Mouse (Mus musculus) frontal cortex, adult (tissue): ENCODE results near the gene Zfp981.
"Not testable (repeated sequence)": the region's sequence is repeated elsewhere in the genome, so short reads cannot be mapped to it uniquely, and the experiment has no call there.

Experiments
- ATAC-seq: cut with Nextera tagmentation; 2 replicates; pipeline ENCODE4 v1.9.2; 2017; ENCODE audit warnings: mild to moderate bottlenecking, moderate library complexity, mixed read lengths; ENCODE audit not compliant: low TSS enrichment

Gene Zfp981

GRCm38 (mm10) chr4:146485183-146485939 is 16.5 kb upstream of the Zfp981 start:
- not testable (repeated sequence) for ATAC-seq

GRCm38 (mm10) chr4:146486753-146487152 is 15.1 kb upstream of the Zfp981 start:
- ATAC-seq: not testable (repeated sequence)

DNA sequence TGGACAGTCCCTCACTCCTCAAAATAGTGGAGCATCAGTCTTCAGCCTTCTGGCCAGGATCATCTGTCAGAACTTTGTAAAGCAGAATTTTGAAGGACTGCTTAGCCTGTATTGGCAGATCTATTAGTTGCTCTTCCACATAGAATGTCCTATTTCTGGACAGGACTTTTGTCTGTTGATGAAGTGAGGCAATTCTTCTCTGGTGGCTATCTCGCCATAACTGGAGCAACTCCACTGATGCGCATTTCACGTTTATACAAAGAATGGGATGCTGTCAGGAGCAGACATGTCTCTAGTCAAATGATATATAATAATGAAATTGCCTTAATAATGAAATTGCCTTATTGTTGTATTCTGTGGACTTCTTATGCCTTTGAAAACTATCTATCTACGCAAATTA is 12.6 kb upstream of the Zfp981 start:
- not testable (repeated sequence) for ATAC-seq

DNA sequence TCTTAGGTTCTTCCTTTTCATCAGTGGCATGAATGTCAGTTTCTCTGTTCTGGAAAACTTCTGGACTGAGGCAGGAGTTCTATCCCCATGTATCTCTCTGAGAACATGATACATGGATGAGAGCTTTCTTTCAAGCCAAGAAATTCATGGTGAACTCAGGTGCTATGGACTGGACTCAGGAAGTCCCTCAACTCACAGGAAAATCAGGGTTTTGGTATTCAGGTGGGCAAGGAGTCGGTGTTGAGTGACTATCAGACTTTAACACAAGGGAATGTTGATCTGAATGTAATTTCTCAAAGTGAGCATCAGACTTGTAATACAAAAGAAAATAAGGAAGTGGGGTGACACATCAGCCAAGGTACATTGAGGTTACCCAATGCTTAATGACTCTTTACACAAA is 9.8 kb upstream of the Zfp981 start:
- not testable (repeated sequence) for ATAC-seq

GRCm38 (mm10) chr4:146492439-146492838 is 9.4 kb upstream of the Zfp981 start:
- no peak for ATAC-seq

DNA sequence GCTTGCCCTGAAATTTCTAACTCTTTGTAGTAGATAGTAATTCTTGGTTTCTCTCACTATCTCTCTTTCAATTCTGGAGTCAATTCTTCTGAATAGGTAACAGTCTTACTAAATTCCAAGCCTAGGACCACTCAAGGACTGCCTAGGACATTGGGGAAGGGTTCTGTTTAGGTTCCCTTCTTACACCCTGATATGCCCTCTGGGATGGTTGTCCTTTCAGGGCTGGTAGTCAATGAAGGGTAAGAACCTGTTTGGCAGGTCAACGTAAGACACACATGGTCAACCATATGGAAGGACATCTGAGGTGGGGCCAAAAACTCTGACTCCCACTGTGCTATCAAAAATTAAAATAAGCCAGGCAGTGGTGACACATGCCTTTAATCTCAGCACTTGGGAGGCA is 9.0 kb upstream of the Zfp981 start:
- ATAC-seq: no peak

GRCm38 (mm10) chr4:146493319-146493907 is 8.4 kb upstream of the Zfp981 start:
- not testable (repeated sequence) for ATAC-seq

DNA sequence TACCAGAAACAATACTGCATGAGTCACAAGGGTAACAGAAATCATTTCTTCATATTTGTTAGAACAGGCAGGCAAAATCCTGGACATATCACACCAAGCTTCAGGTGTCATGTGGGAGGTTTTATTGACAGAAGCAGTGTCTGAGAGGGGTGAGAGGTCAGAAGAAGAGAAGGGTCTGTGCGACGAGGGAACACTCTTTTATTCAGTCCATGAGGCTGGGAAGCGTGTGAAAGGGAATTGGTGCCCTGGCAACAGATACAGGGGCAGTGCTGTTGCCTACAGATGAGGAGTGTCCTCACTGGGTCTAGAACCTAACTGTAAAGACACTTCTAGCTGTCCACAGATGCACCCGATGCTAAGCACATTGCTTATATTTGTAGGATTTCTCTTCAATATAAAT is 6.8 kb upstream of the Zfp981 start:
- no peak for ATAC-seq

DNA sequence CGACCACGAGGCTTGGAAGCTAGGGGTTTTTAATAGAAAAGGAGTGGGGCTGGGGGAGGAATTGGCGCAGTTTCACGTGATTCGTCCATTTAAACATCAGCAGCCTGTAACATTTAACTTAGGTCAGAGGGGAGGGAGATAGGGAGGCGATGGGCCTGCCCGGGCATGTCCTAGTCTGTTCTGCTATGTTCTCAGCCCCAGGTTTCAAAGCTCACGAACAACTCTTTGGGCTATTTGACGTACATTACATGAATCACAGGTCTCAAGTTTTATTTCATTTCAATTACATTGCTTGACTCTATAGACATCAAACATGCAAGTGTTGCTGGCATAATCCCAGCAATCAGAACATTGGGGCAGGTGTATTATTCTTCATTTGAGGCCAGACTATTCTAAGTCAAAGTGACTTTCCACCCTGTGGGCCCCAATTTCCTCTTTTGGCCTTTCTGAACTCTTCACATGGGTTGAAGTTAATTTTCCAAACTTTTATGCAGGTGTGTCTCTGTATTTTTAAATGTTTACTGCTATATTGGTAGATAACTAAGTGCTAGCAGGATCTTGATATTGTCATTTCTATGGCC is 4.0 kb upstream of the Zfp981 start:
- ATAC-seq: not testable (repeated sequence)

DNA sequence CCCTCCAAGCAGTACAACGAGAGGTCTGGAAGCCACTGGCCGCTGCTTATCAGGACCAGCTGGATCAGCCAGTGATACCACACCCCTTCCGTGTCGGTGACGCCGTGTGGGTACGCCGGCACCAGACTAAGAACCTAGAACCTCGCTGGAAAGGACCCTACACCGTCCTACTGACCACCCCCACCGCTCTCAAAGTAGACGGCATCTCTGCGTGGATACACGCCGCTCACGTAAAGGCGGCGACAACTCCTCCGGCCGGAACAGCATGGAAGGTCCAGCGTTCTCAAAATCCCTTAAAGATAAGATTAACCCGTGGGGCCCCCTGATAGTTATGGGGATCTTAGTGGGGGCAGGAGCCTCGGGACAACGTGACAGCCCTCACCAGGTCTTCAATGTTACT is 7.2 kb downstream of the Zfp981 start:
- ATAC-seq: not testable (repeated sequence)

GRCm38 (mm10) chr4:146511871-146512270 is 10.0 kb downstream of the Zfp981 start:
- not testable (repeated sequence) for ATAC-seq

DNA sequence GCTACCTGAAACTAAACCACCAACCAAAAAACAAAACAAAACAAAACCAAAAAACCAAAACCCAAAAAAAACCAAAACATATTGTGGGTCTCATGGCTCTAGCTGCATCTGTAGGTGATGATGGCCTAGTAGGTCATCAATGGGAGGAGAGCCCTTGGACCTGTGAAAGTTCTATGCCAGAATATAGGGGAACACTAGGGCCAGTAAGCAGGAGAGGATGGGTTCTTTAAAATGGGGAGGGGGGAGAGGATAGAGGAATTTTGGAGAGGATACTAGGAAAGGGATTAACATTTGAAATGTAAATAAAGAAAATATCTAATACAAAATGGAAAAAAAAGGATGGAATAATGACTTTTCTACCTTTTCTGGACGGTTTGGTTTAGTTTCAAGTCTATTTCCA is 14.6 kb downstream of the Zfp981 start:
- no peak for ATAC-seq

- not testable (repeated sequence) for ATAC-seq
Measured at GRCm38 (mm10) chr4:146517150-146517549, 15.3 kb downstream of the Zfp981 start.

GRCm38 (mm10) chr4:146520723-146521122 is 18.9 kb downstream of the Zfp981 start:
- no peak for ATAC-seq

- ATAC-seq: no peak
Measured at GRCm38 (mm10) chr4:146534574-146534973, 32.7 kb downstream of the Zfp981 start.

- ATAC-seq: no peak
Measured at GRCm38 (mm10) chr4:146535883-146536282, 34.1 kb downstream of the Zfp981 start.

GRCm38 (mm10) chr4:146579905-146580873 is 78.4 kb downstream of the Zfp981 start:
- ATAC-seq: not testable (repeated sequence)
